14 mouse cellular contexts compared by ENCODE assay signal in genomic region chr11:86385710-86386282, GRCm38 (mm10). TPM values are rescaled to one million over a fixed set of nuclear protein-coding genes. Genes with fewer than 3 reads are reported as not detected.
DNase-seq lines count a peak whose midpoint lies in the region; ATAC-seq lines count a peak whose summit lies in the region.
"Had no signal": no experiment of that assay in that cellular context is flagged by ENCODE, and none has a peak within 500 bp of the region (broad histone marks: within the 10 kb centered on the region; RNA-seq: fewer than 3 reads in every experiment).

No protein-coding gene starts in this region.

- H3K36me3 ChIP-seq in embryonic facial prominence, embryonic 11.5 days (replicated peaks; ENCODE audit: control insufficient read depth, insufficient read depth, low read depth, low read length): no peaks in the 10 kb centered on the region
- no peaks in the 10 kb centered on the region for H3K36me3 ChIP-seq in forebrain, embryonic 10.5 days (replicated peaks)
- no peaks in the 10 kb centered on the region for H3K36me3 ChIP-seq in kidney, embryonic 14.5 days (ENCODE audit: control insufficient read depth, insufficient read depth, low read length)
- H3K36me3 ChIP-seq: embryonic facial prominence, embryonic 15.5 days; G1E; midbrain, embryonic 12.5 days had no signal

- H3K4me2 ChIP-seq in embryonic facial prominence, embryonic 11.5 days (ENCODE audit: low read depth, low read length): no peak overlapping the region
- H3K4me2 ChIP-seq in kidney, embryonic 14.5 days (replicated peaks; ENCODE audit: low read depth, low read length): no peak overlapping the region
- H3K4me2 ChIP-seq: embryonic facial prominence, embryonic 15.5 days; lung, embryonic 14.5 days; midbrain, embryonic 12.5 days had no signal

- no peaks in the 10 kb centered on the region for H3K4me1 ChIP-seq in embryonic facial prominence, embryonic 11.5 days (ENCODE audit: control insufficient read depth, insufficient read depth, low read length)
- no peaks in the 10 kb centered on the region for H3K4me1 ChIP-seq in forebrain, embryonic 10.5 days
- H3K4me1 ChIP-seq in kidney, embryonic 14.5 days (ENCODE audit: control insufficient read depth, insufficient read depth, low read length): peaks cover 9% of the 10 kb centered on the region; the same call in 1 of the 2 replicates
- H3K4me1 ChIP-seq: embryonic facial prominence, embryonic 15.5 days had no signal

- no peaks in the 10 kb centered on the region for H3K27me3 ChIP-seq in embryonic facial prominence, embryonic 11.5 days (ENCODE audit: control insufficient read depth, insufficient read depth, low read length)
- H3K27me3 ChIP-seq in forebrain, embryonic 10.5 days (ENCODE audit: poor library complexity, severe bottlenecking): no peaks in the 10 kb centered on the region
- no peaks in the 10 kb centered on the region for H3K27me3 ChIP-seq in kidney, embryonic 14.5 days (ENCODE audit: control insufficient read depth, insufficient read depth, low read length)
- H3K27me3 ChIP-seq: embryonic facial prominence, embryonic 15.5 days; midbrain, embryonic 12.5 days had no signal

- peak; percentile 9 for DNase-seq in R1 (ENCODE audit: low read depth, low spot score)
- peak; percentile 53 for DNase-seq in embryonic facial prominence, embryonic 11.5 days (ENCODE audit: low spot score)
- DNase-seq in thymus, postnatal 0 days (ENCODE audit: low spot score): peak; percentile 77
- DNase-seq in forebrain, embryonic 10.5 days (ENCODE audit: extremely low spot score, low spot score): no peak
- no peak for DNase-seq in frontal cortex, postnatal 36 days (ENCODE audit: low spot score in 2 of 2)
- DNase-seq: cerebellum, adult 9-11 months; lung, embryonic 14.5 days had no signal

- H3K4me3 ChIP-seq in embryonic facial prominence, embryonic 11.5 days (ENCODE audit: low read depth, low read length): no peak overlapping the region
- no peak overlapping the region for H3K4me3 ChIP-seq in forebrain, embryonic 10.5 days
- H3K4me3 ChIP-seq in kidney, embryonic 14.5 days (ENCODE audit: low read length): no peak overlapping the region
- H3K4me3 ChIP-seq: embryonic facial prominence, embryonic 15.5 days; midbrain, embryonic 12.5 days had no signal

- WGBS in embryonic facial prominence, embryonic 11.5 days: 72% methylated on average over 11 of the region's 11 CpGs
- 90% methylated on average over 11 of the region's 11 CpGs for WGBS in forebrain, embryonic 10.5 days
- WGBS in kidney, embryonic 14.5 days: 82% methylated on average over 11 of the region's 11 CpGs

- H3K27ac ChIP-seq in embryonic facial prominence, embryonic 11.5 days (replicated peaks; ENCODE audit: low read depth, low read length): no peak overlapping the region
- H3K27ac ChIP-seq in forebrain, embryonic 10.5 days: no peak overlapping the region
- no peak overlapping the region for H3K27ac ChIP-seq in kidney, embryonic 14.5 days (ENCODE audit: low read depth, low read length)
- H3K27ac ChIP-seq: embryonic facial prominence, embryonic 15.5 days; kidney, postnatal 0 days; midbrain, embryonic 12.5 days had no signal

- no peaks in the 10 kb centered on the region for H3K9me3 ChIP-seq in embryonic facial prominence, embryonic 11.5 days (replicated peaks; ENCODE audit: control insufficient read depth, low read length)
- H3K9me3 ChIP-seq in forebrain, embryonic 10.5 days: no peaks in the 10 kb centered on the region
- H3K9me3 ChIP-seq in kidney, embryonic 14.5 days (ENCODE audit: control insufficient read depth, low read length): no peaks in the 10 kb centered on the region
- H3K9me3 ChIP-seq: embryonic facial prominence, embryonic 15.5 days; G1E; midbrain, embryonic 12.5 days had no signal

- peak; percentile 62; the same call in 1 of the 2 replicates for ATAC-seq in embryonic facial prominence, embryonic 11.5 days (replicated peaks; ENCODE audit: insufficient number of reproducible peaks, low FRiP score, low TSS enrichment, low read depth)
- peak; percentile 86 for ATAC-seq in neutrophil, adult 5-6 weeks (ENCODE audit: extremely low read depth, insufficient number of reproducible peaks, low FRiP score, poor library complexity, severe bottlenecking)
- ATAC-seq in kidney, embryonic 14.5 days (ENCODE audit: low FRiP score, low TSS enrichment): no peak

- H3K9ac ChIP-seq in embryonic facial prominence, embryonic 11.5 days (replicated peaks; ENCODE audit: low read length): no peak overlapping the region
- H3K9ac ChIP-seq in kidney, embryonic 14.5 days (ENCODE audit: low read depth, low read length): no peak overlapping the region
- H3K9ac ChIP-seq: embryonic facial prominence, embryonic 15.5 days; forebrain, postnatal 0 days; lung, embryonic 14.5 days; midbrain, embryonic 12.5 days had no signal

RNA-seq across cellular contexts. Expression of gene Med13, which starts 28.4 kb away (rescaled TPM):
- polyA plus RNA-seq in embryonic facial prominence, embryonic 11.5 days (2014; fragmentation: Nextera tagmentation; extraction: Ambion mirVana): 12.1 and 13.2 TPM in 2 replicates
- 164 and 176 TPM in 2 replicates for total RNA-seq in neutrophil, adult 5-6 weeks (2017)
- 10.0 and 15.1 TPM in 2 replicates for polyA plus RNA-seq in thymus, postnatal 0 days (2015; fragmentation: Nextera tagmentation; extraction: Ambion mirVana)
- polyA plus RNA-seq in forebrain, embryonic 10.5 days (2016; fragmentation: Nextera tagmentation; extraction: Ambion mirVana): 6.6 and 7.5 TPM in 2 replicates
- polyA plus RNA-seq in kidney, embryonic 14.5 days (2014; fragmentation: Nextera tagmentation; extraction: Ambion mirVana): 14.3 and 14.9 TPM in 2 replicates

Comparison
In these comparisons a context has a peak if more than half of its experiments do, and no peak if none do; other contexts are left out.
1. DNase-seq: peak in R1 (single experiment), embryonic facial prominence, embryonic 11.5 days (single experiment) and thymus, postnatal 0 days (single experiment); none in forebrain, embryonic 10.5 days (single experiment) and frontal cortex, postnatal 36 days (0 of 2).